Mouse (Mus musculus): ENCODE measurements around the gene Dok3. TPM values are rescaled to one million over a fixed set of nuclear protein-coding genes. Genes with fewer than 3 reads are reported as not detected.

The Dok3 gene
- total and polyA plus RNA-seq, 3 experiments: 9.0 to 38.4 (median 30.3) TPM

- DNase-seq (ENCODE audit: extremely low read depth): peak; percentile 75
- H3K27me3 ChIP-seq (replicated peaks): no peaks in the 10 kb centered on the region
- in situ Hi-C loops (cut with MboI; ENCODE audit: low pct_ligation_motif_present, low pct_unique_long_range_greater_than_20kb, low sequenced_read_pairs): no loop called here
- peaks cover 66 to 67% of the 10 kb centered on the region in 2 experiments for H3K36me3 ChIP-seq (replicated peaks in 1 of 2; ENCODE audit: control insufficient read depth in 1 of 2, insufficient read depth in 1 of 2, low read length in 1 of 2)
- peak overlapping the region; percentile 60 to 84 (median 80) for H3K4me3 ChIP-seq (replicated peaks in 1 of 3; ENCODE audit: low read depth in 2 of 3, low read length in 2 of 3, poor library complexity in 1 of 3)
- H3K9me3 ChIP-seq (replicated peaks; ENCODE audit: low read length): no peaks in the 10 kb centered on the region
- peak overlapping the region; percentile 94 for H3K9ac ChIP-seq (ENCODE audit: insufficient read depth, low read depth)
- peaks cover 33 to 57% of the 10 kb centered on the region in 2 experiments for H3K4me1 ChIP-seq (ENCODE audit: control insufficient read depth in 1 of 2, insufficient read depth in 2 of 2)
- H3K27ac ChIP-seq (ENCODE audit: insufficient read depth, low read depth): peak overlapping the region; percentile 99
- H3K4me2 ChIP-seq (ENCODE audit: insufficient read depth, low read depth, poor library complexity, severe bottlenecking): peak overlapping the region; percentile 85
- H3K79me2 ChIP-seq (replicated peaks; ENCODE audit: control insufficient read depth, extremely low read depth, insufficient read depth, poor library complexity, severe bottlenecking): peaks cover 2% of the 10 kb centered on the region; the same call in 1 of the 2 replicates
- dilution Hi-C loops (cut with MboI; ENCODE audit: extremely low pct_ligation_motif_present, extremely low pct_unique_long_range_greater_than_20kb, low sequenced_read_pairs): no loop called here
- TF ChIP-seq MAX (IDR thresholded peaks at IDR 0.05; ENCODE audit: low read length) (peak; percentile 40), MAFK (IDR thresholded peaks at IDR 0.05; ENCODE audit: insufficient replicate concordance, low read length) (peak; percentile 53; the same call in 1 of the 2 replicates), CHD1 (IDR thresholded peaks at IDR 0.05; ENCODE audit: low read depth, low read length) (no peak; the same call in 1 of the 2 replicates), IRF4 (IDR thresholded peaks at IDR 0.05; ENCODE audit: low read depth, low read length) (peak; percentile 69; the same call in 1 of the 2 replicates), ELF1 (IDR thresholded peaks at IDR 0.05; ENCODE audit: low read depth, low read length) (peak; percentile 69), ZNF384 (IDR thresholded peaks at IDR 0.05; ENCODE audit: low read depth, low read length) (peak; percentile 83), POLR2A (IDR thresholded peaks at IDR 0.05; ENCODE audit: low read depth, low read length) (peak; percentile 65), ZC3H11A (IDR thresholded peaks at IDR 0.05; ENCODE audit: low read depth, low read length) (no peak), JUN (IDR thresholded peaks at IDR 0.05; ENCODE audit: insufficient read depth, low read depth, low read length) (no peak), SMC3 (IDR thresholded peaks at IDR 0.05; ENCODE audit: low read depth, low read length) (no peak), MXI1 (IDR thresholded peaks at IDR 0.05; ENCODE audit: low read depth, low read length) (peak; percentile 21), JUND (conservative IDR thresholded peaks at IDR 0.05; ENCODE audit: low read depth, low read length) (no peak), ZKSCAN1 (IDR thresholded peaks at IDR 0.05; ENCODE audit: borderline replicate concordance, low read depth, low read length) (no peak), RAD21 (IDR thresholded peaks at IDR 0.05; ENCODE audit: low read depth, low read length) (no peak), CHD2 (IDR thresholded peaks at IDR 0.05; ENCODE audit: low read length) (peak; percentile 82), HCFC1 (IDR thresholded peaks at IDR 0.05; ENCODE audit: low read depth, low read length) (peak; percentile 57), POLR2AphosphoS2 (IDR thresholded peaks at IDR 0.05; ENCODE audit: low read depth, low read length) (no peak; the same call in 1 of the 2 replicates), ZMIZ1 (IDR thresholded peaks at IDR 0.05; ENCODE audit: low read depth, low read length) (peak; percentile 31; the same call in 1 of the 2 replicates), E2F4 (IDR thresholded peaks at IDR 0.05; ENCODE audit: insufficient replicate concordance, low read depth, low read length) (no peak), CTCF (conservative IDR thresholded peaks at IDR 0.05 in 1 of 2, IDR thresholded peaks at IDR 0.05 in 1 of 2; ENCODE audit: low read depth in 2 of 2, low read length in 2 of 2) (no peak; a peak in 1 of 4 replicates), USF2 (conservative IDR thresholded peaks at IDR 0.05; ENCODE audit: low read depth, low read length) (no peak), TCF12 (IDR thresholded peaks at IDR 0.05; ENCODE audit: low read depth, low read length) (peak; percentile 79), PAX5 (IDR thresholded peaks at IDR 0.05; ENCODE audit: low read length) (no peak), EP300 (IDR thresholded peaks at IDR 0.05; ENCODE audit: low read length) (peak; percentile 73), SIN3A (IDR thresholded peaks at IDR 0.05; ENCODE audit: low read length) (peak; percentile 60), UBTF (IDR thresholded peaks at IDR 0.05; ENCODE audit: low read depth, low read length) (no peak), TBP (conservative IDR thresholded peaks at IDR 0.05; ENCODE audit: low read depth, low read length) (0 out of 2 replicates have a peak, but pooled peaks have one; percentile 60), RCOR1 (conservative IDR thresholded peaks at IDR 0.05; ENCODE audit: low read depth, low read length) (0 out of 2 replicates have a peak, but pooled peaks have one; percentile 64), GABPA (IDR thresholded peaks at IDR 0.05; ENCODE audit: insufficient replicate concordance, low read depth, low read length) (no peak), USF1 (IDR thresholded peaks at IDR 0.05; ENCODE audit: low read depth, low read length) (no peak), KAT2A (IDR thresholded peaks at IDR 0.05; ENCODE audit: insufficient replicate concordance, low read length) (no peak), BHLHE40 (IDR thresholded peaks at IDR 0.05; ENCODE audit: low read depth, low read length) (peak; percentile 13; the same call in 1 of the 2 replicates), MYC (IDR thresholded peaks at IDR 0.05; ENCODE audit: low read depth, low read length) (0 out of 2 replicates have a peak, but pooled peaks have one; percentile 34), MEF2A (IDR thresholded peaks at IDR 0.05; ENCODE audit: borderline replicate concordance, low read depth, low read length) (peak; percentile 61), ETS1 (conservative IDR thresholded peaks at IDR 0.05; ENCODE audit: low read depth, low read length) (peak; percentile 72), MAZ (IDR thresholded peaks at IDR 0.05; ENCODE audit: low read depth, low read length) (peak; percentile 90), NELFE (IDR thresholded peaks at IDR 0.05; ENCODE audit: low read depth, low read length) (peak; percentile 56; the same call in 1 of the 2 replicates)
These were observed 993 bp downstream of the Dok3 start for GRCm38 (mm10) chr13:55527834-55528772.

Data from CH12.LX (cell line).